Mouse (Mus musculus) right cerebral cortex, postnatal 36 days (tissue): Measurements from ENCODE around the gene Atf6.

ENCODE experiments used
- DNase-seq, 2 experiments: peaks; one replicate each; pipeline ENCODE4 v3.0.0; 2022; ENCODE audit warnings: low spot score in 2 of 2, mixed read lengths in 1 of 2

Atf6 gene

DNA sequence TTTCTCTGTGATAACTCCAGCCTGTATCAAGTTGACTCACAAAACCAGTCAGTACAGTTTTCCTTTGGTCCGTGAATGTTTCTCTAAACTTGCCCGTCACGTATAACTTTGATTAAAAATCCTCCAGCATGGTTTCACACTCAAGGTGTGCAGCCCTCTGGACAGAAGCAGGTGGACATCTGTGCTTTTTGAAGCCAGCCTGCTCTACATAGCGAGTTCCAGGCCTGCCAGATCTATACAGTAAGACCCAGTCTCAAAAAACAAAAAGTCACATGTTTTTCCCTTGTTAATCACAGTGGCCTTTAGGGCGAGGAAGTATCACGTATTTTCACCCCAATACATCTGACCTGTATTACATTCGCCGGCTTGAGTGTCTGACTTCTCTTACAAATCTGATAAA, 16.8 kb upstream of the Atf6 start:
- DNase-seq: no peak

DNA sequence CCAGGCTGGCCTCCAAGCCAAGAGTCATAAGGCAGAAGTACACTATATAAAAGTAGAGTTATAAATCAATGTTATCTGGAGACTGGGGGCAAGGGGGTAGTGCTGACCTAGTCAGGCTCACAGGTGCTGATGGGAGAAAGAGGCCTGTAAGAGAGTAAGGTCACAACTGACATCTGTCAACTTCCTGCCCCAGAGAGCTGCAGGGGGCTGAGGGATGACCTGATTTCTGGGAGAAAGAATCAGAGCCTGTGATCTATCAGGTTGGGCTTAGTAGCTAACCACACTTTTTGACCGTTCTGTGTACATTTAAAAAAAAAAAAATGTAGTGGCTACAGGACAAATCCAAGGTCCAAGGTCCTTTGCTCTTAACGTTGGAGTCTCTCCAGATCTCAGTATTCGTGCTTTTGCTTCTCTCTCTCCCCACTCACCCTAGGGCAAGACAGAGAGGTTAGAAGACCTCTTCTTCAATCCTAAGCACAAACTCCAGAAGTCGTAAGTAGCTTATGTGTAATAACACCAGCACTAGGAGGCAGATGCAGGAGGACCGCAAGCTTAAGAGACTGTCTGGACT, 15.4 kb upstream of the Atf6 start:
- no peak for DNase-seq

DNA sequence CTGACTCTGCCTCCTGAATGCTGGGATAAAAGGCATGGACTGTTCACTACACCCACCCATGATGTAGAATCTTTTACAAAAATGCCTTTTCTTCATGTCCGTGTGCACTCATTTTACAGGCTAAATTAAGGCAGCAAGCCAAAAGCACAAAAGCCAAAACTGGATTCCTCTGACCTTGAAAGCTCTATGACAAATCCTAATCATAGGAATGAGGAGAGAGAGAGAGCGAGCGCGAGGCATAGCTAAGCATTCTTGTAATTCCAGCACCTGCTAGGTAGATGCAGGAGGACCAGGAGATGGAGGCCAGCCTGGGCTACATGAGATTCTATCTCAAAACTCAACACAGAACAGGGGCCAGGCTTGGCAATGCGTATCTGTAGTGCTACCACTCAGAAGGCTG, 9.3 kb upstream of the Atf6 start:
- no peak for DNase-seq

DNA sequence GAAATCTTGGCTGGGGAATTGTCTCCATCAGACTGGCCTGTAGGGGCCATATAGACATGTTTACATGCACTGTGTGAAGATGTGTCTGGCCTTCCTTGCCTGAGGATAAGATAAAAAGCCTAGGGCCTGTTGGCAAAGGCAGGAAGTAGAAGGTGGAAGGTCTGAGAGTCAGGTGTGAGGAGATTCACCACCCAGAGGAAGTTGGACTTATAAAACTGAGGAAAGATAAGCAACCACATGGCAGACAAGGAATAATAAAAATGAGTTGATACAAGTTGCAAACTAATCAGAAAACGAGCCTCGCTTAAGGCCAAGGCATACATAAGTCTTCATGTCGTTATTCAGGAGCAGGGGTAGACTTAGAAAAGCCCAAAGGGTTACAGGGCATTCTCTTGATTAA, 8.1 kb upstream of the Atf6 start:
- no peak for DNase-seq

DNA sequence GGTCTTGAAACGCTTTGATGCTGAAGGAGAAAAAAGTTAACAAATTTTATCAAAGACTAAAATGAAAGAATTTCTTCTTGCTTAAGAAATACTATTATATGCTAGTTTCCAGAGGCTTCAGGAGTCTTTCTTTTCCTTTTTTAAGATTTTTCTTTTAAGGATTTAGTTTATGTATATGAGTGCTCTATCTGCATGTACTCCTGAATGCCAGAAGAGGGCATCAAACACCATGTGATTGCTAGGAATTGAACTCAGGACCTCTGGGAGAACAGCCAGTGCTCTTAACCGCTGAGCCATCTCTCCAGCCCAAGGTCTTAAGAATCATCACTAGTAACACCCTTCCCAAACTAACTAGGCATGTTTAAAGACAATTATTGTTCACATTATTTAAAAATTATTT, 4.4 kb upstream of the Atf6 start:
- no peak for DNase-seq

DNA sequence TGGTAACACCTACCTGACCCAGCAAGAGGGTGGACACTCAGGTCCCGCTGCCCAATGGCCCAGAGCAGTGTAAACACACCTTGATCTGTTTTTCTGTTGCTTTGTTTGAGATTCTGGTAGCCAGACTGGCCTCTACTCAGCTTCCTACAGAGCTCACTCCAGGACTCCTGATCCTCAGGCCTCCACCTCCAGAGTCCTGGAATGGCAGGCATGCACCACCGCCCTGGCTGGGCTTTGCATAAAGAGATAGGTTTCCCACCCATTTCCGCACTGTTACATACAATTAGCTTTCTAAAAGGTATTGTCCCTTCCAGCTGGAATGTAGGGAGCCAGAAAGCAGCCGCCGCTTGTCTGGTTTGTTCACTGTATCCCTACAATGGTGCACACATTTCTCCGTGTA, 3.8 kb upstream of the Atf6 start:
- no peak for DNase-seq

DNA sequence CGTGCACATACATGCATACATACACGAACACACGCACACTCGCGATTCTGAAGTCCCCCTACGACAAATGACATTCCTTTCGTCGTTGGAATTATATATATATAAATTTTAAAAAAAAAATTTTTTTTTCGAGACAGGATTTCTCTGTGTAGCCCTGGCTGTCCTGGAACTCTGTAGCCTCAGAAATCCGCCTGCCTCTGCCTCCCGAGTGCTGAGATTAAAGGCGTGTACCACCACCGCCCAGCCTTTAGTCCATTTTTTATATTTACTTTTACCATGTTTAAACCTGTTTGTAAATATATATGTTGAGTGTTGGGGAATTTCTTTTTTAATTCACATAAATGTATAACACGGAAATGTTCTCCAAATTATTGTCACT, 1.3 kb upstream of the Atf6 start:
- DNase-seq: no peak

DNA sequence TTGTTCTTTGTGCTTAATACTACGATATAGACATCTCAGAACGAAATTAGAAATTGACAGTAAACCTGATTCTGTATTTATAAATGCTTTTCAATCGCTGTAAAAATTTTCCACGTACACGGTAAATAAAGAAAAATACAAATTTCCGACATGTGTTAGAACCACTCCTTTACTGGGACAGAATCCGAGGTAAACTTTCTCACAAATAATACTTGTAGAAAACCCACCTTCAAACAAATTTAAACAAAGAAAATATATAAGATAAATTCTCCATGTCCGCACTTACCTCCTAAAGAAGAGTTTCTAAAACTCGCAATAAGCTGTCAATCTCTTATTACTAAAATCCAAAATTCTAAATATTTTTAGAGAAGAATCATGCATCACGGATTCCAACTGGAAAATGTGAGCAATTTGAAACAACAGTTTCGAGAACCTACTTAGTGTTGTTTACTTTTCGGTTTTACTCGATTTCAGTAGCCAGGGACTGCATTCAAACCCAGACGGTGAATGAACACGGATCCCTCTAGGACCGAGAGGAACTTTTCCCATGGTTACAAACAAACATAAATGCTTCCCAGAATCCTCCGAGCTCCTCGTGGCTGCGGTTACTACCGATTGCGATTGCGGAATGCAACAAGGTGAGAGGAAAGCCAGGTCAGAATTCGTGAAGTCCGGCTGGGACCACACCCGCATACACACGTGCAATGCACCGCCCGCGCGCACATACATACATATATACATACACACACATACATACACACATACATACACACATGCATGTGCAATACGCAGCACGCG, 735 bp upstream of the Atf6 start:
- peak; percentile 68 to 86 for DNase-seq

DNA sequence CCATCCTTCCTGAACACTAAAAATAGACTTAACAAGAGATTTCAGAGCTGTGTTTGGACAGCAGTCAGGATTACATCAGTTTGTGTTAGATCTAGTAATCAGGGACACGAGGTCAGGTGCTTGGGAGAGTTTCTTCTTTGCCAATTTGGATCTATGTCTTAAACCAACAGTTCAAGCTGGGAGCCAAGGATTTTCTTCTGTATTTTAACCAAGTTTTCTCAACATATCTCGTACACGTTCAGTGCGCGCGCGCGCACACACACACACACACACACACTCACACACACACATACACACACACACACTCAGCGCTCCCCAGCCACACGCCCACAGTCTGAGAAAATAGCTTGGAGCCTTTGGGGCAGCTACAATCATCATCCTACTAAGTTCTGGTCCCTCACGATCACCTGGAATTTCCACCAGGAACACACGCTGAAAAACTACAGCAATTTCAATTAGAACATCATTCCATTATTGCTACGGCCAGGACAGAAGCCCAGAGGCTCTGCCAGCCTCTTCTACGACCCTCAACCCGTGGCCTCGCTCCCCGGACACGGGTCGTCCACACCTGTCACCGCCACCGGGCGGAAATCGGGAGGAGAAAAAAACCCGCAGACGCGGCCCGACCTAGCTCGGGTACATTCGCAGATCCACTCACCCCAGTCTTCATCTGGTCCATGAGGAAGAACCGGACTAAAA, 430 bp downstream of the Atf6 start:
- DNase-seq: no peak

DNA sequence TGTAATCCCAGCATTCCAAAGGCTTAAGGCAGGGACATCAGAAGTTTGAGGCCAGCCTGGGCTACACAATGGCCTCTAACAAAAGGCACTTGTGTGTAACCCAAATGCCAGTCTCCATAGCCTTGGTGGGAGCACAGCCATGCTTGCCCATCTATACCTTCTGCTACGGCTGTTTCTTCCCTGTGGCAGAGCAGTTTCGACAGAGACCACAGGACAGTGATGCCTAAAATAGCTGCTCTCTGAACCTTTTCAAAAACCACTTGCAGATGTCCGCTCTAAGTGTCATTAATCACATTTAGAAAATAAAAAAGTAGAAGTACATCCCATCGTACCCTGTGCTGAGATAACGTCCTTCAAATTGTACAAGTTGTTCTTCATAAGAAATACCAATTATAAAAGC, 2.2 kb downstream of the Atf6 start:
- DNase-seq: no peak

DNA sequence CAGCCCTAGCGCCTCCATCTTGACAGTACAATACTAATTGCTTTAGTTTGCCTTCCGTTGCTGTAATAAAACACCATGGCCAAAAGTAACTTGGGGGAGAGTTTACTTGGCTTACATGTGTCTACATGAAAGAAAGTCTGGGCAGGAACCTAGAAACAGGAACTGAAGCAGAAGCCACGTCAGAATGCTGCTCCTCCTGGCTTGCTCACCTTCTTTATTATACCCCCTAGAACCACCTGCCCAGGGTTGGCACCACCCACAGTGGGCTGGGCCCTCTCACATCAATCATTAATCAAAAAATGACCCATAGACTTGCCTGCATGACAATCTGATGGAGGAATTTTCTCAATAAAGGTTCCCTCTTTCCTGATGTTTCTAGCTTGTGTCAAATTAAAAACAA, 2.8 kb downstream of the Atf6 start:
- no peak for DNase-seq

DNA sequence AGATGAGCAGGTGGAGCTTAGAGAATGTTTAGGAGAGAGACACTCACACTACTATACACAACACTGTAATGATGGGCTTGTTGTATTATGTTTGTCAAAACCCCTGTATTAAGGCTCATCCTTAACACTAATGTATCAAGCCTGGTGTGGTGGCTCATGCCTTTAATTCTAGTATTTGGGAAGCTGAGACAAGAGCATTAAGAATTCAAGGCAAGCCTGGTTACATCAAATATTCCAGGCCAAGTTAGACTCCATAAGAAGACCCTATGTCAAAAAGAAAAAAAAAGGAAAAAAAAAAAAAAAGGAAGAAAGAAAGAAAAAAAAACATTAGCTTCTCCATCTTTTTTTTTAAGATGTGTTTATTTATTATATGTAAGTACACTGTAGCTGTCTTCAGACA, 3.3 kb downstream of the Atf6 start:
- no peak for DNase-seq

DNA sequence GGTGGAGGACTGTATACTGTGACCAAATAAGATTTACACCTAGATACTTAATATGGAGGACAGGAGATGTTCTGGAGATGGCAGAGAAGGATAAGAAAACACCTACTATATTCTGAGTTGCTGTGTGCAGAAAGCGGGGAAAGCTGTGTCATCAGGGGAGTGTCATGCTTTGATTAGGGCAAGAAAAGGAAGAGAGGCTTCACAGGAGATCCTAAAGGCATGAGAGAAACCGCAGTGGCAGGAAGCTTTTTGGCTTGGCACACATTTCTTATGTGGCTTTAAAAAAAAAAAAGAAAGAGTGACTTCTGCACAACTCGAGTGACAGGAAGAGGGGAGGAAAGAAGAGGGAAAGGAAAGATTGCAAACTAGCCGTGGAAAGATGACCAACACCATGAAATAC, 4.5 kb downstream of the Atf6 start:
- no peak for DNase-seq

DNA sequence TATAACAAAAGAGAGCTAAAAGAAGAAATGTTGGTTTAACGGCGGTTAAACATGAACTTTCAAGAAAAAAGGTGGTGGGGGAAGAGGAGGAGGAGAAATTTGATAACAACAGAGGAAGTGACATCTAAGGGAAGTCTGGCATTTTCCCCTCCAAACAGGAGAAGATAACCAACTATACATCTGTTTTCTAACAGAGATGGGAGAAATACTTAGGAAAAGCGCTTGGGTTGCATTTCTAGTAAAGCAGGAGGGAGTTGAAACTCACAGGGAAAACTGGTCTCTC, 5.2 kb downstream of the Atf6 start:
- no peak for DNase-seq

DNA sequence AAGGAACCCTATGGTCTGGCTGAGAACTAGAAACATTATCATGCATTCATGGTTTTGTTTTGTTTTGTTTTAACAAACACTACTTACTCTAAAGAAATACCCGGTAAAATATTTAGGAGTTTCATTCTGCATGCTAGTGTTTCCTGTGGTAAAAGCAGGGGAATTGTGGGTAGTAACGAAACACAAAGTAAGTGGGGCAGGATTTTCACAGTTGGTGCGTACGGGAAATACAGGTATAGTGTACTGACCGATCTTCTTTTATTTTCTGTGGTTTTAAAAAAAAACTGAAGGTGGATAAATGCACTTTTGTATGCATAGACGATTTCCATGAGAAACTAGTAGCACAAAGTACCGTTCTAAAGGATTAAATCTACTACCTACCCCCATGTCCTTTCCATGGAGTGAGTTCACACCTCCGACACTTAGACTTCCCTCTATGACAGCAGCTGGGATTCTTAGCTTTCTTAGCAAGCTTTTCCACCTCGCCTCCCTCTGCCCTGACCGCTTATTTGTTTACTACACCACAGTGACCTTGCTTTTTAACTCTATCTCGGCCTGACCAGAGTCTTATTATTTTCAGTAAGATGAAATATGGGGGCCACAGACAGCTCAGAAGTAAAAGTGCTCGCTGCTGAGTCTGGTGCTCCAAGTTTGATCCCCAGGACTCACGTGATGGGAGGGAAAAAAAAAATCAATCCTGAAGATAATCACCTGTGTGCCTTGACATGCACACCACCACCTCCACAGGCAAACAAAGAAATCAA, 5.7 kb downstream of the Atf6 start:
- no peak for DNase-seq

DNA sequence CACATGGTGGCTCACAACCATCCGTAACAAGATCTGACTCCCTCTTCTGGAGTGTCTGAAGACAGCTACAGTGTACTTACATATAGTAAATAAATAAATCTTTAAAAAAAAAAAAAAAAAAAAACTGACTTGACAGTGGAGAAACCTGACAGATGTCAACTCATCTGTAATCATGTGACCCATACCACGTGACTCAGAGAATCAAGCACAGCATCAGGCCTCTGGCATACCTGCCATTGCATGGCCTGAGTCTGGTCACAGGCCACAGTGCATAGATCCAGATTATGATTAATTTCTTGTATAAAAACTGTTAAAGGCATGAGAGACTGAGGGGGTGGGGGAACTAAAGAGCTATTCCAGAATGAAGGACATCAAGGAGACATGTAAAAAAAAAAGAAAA, 8.7 kb downstream of the Atf6 start:
- DNase-seq: no peak

DNA sequence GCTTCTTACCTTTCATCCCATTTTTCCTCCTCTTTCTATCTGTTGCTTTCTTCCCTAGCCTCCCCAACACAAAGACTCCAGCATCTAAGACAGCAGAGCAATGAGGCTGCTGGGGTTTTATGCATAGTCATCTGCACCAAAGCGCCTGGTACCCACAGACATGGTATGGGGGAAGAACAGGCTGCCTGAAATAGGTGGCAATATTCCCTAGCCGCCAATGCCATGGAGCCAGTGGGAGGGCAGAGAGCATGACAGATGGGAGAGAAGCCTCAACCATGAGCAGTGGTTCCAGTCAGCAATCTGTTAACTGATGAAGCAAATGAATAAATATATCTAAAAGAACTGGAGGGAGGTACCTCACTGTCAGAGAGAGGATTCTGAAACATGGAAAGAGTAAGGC, 10.2 kb downstream of the Atf6 start:
- no peak for DNase-seq

DNA sequence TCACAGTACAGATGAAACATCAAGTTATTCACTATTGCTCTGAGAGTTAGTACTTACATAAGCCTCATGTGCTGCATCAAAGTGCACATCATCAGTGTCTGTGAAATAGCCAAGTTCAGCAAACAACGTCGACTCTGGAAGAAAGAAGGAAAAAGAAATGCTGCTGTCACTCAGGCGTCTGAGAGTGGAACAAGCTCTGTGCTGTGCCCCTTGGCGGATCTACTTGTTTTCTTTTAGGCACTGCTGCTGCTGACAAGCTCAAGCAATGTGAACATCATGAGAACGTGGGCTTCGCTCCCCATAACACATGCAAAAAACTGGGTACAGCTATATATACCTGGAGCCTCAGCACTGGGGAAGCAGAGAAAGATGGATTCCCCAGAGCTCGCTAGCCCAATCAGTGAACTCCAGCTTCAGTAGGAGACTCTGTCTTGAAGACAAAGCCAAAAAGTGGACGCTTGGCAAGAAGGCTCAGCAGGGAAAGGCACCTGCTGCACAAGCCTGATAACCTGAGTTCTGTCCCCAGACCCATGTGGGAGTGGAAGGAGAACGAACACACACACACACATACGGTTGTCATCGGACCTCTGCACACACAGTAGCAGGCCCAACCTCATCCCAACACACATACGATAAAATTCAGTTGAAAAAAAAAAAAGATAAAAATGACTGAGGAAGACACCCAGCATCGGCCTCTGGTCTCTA, 12.4 kb downstream of the Atf6 start:
- DNase-seq: peak in 1 of 2 experiments; percentile 44

DNA sequence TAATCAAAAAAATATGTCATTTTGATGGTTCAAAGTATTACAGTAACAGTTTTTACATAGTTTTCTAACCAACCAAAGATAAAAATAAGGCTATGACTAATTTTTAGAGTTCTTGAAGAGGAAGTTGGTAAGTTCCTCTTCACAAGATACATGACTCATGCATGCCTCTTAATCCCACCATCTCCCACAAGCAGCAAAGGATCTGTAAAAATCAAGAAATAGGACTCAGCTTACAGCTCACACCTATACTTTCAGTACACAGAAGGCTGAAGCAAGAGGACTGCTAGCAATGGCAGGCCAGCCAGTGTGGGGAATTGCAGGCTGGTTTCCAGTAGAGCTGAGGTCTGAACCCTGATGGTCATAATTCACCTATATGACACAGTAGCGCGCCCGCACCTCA, 14.0 kb downstream of the Atf6 start:
- no peak for DNase-seq

DNA sequence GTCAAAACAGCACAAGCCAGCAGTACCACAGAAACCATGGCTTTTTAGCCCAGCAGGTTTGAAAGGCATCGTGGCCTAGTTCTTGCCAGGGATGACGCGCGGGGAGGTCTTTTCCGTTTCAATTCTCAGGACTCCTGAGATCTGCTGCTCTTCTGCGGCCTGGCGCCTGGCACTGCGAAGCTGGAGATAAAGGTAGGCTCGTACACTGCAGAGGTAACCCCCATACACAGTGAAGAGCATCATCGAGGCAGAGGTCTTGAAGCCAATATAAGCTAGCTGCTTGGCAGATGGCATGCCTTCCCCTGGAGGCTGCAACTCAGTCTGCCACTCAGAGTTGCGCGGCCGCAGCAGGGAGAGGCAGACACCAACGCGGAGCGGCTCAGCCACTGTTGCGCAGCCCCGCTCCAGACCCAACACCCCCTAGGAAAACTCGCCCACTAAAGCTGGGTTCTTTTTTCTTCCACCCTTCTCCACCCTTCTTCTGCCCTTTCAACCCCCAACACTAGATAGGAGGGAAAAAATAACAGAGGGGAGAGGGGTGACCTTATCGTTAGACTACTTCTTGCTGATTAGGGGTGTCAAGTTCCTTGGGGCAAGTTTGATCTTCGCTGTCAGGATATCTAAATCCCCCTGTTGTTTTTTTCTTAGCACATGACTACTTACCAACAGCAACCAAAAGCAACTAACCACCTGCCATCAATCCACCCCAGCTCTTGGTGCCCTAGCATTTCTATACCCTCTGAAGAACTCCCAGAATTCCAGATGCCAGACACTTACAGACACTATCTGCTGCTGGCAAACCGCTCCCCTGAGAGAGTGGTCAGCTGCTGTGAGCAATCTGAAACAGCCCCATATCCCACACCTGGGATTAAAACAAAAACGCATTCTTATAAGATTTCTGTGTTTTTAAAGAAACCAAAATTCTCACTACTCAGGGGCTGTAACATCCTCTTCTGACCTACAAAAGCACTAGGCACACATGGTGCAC, 16.6 kb downstream of the Atf6 start:
- DNase-seq: no peak

DNA sequence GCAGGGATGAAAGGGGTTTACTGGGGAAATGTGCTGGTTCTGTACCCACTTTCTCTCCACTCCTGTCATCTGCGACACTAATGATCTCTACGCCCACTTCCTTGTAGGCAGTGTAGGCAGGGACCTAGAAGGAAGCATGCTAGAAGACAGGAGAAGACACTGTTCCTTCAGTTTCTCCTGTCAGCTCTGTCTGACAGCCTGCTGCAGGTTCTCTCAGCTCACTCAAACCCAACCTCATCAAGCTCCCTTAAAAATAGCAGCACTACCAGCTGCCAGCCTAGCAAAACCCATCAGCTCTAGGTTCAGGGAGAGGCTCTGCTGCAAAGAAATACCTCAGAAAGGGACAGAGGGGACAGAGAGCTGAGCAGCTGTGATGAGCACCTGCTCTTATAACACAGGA, 17.6 kb downstream of the Atf6 start:
- DNase-seq: peak in 1 of 2 experiments; percentile 43
